Mouse (Mus musculus) liver, embryonic 14.5 days (tissue): Measurements from ENCODE around the gene Ppp6r1. TPM values are rescaled to one million over a fixed set of nuclear protein-coding genes. Genes with fewer than 3 reads are reported as not detected.
"Not testable (repeated sequence)": the region's sequence is repeated elsewhere in the genome, so short reads cannot be mapped to it uniquely, and the experiment has no call there.

Experiments
- ATAC-seq: fragments of 200-750 bp; cut with Nextera tagmentation; 2 replicates; pipeline ENCODE4 v1.8.0; 2017; ENCODE audit warnings: moderate number of reproducible peaks, mild to moderate bottlenecking, moderate library complexity; ENCODE audit not compliant: insufficient read depth
- DNase-seq, 3 experiments: peaks; one replicate each; pipeline ENCODE4 v3.0.0-alpha.2; 2012 to 2013; ENCODE audit warnings: low read depth in 3 of 3, low spot score in 3 of 3
- H3K27ac ChIP-seq: fragments of 300-500 bp; sonication (generic); 2 replicates; pipeline ENCODE4 v1.5.1; 2014; ENCODE audit warnings: moderate library complexity, mild to moderate bottlenecking, control low read depth, inconsistent platforms
- H3K27me3 ChIP-seq: fragments of 300-500 bp; sonication (generic); 2 replicates; pipeline ENCODE4 v1.6.1; 2014; ENCODE audit warnings: mild to moderate bottlenecking, low read length, moderate library complexity; ENCODE audit not compliant: control insufficient read depth, insufficient read depth
- H3K36me3 ChIP-seq: fragments of 300-500 bp; sonication (generic); replicated peaks from 2 replicates; pipeline ENCODE4 v1.6.1; 2014; ENCODE audit warnings: low read depth; ENCODE audit not compliant: control insufficient read depth, insufficient read depth
- H3K4me1 ChIP-seq, 2 experiments: fragments of 200-500 bp in 1 of 2; fragments of 300-500 bp in 1 of 2; sonication (generic) in 1 of 2; replicated peaks; 2 replicates each; pipeline ENCODE4 v1.6.1; 2012 to 2014; ENCODE audit warnings: antibody characterized with exemption in 1 of 2, inconsistent platforms in 1 of 2, low read length in 1 of 2; ENCODE audit not compliant: control insufficient read depth in 2 of 2, insufficient read depth in 2 of 2
- H3K4me2 ChIP-seq: fragments of 300-500 bp; sonication (generic); 2 replicates; pipeline ENCODE4 v1.6.1; 2014; ENCODE audit warnings: low read depth, mild to moderate bottlenecking, control low read depth, moderate library complexity
- H3K4me3 ChIP-seq, 2 experiments: fragments of 200-500 bp in 1 of 2; fragments of 300-500 bp in 1 of 2; sonication (generic) in 1 of 2; 2 replicates each; pipeline ENCODE4 v1.5.1; 2012 to 2014; ENCODE audit warnings: low read depth in 2 of 2, low read length in 2 of 2, mild to moderate bottlenecking in 2 of 2, control low read depth in 1 of 2, inconsistent platforms in 1 of 2, moderate library complexity in 1 of 2; ENCODE audit not compliant: insufficient read depth in 1 of 2
- H3K9ac ChIP-seq: fragments of 300-500 bp; sonication (generic); replicated peaks from 2 replicates; pipeline ENCODE4 v1.6.1; 2014; ENCODE audit warnings: mild to moderate bottlenecking, control low read depth, moderate library complexity
- H3K9me3 ChIP-seq: fragments of 300-500 bp; sonication (generic); 2 replicates; pipeline ENCODE4 v1.6.1; 2016; ENCODE audit warnings: low read length, mixed read lengths; ENCODE audit not compliant: control insufficient read depth
- CTCF ChIP-seq: IDR thresholded peaks from 2 replicates; pipeline ENCODE4 v1.5.1; 2016; ENCODE audit warnings: antibody characterized with exemption, low read depth, control low read depth
- EP300 ChIP-seq: IDR thresholded peaks from 2 replicates; pipeline ENCODE4 v1.6.1; 2016; ENCODE audit warnings: antibody characterized with exemption, low read depth
- WGBS: fragments of 180-500 bp; shearing (Covaris S2); extraction: QIAGEN DNeasy Blood & Tissue Kit; methylation state at CpG from one replicate; pipeline ENCODE4 v1.1.7; 2014; ENCODE audit not compliant: insufficient replicate concordance; 5-methylcytosine and 5-hydroxymethylcytosine counted together
- polyA plus RNA-seq, 2 experiments: library from polyadenylated mRNA; depleted of rRNA in 1 of 2; stranded (reverse) in 1 of 2; unstranded in 1 of 2; fragments of >200 nt; fragmentation: Nextera tagmentation in 1 of 2; extraction: Ambion mirVana in 1 of 2; gene quantifications; 2 replicates each; pipeline versions ENCODE4 v1.2.1 to v1.2.3; 2012 to 2014

Ppp6r1 gene
- polyA plus RNA-seq, 2 experiments: 4.3 to 33.6 TPM

DNA sequence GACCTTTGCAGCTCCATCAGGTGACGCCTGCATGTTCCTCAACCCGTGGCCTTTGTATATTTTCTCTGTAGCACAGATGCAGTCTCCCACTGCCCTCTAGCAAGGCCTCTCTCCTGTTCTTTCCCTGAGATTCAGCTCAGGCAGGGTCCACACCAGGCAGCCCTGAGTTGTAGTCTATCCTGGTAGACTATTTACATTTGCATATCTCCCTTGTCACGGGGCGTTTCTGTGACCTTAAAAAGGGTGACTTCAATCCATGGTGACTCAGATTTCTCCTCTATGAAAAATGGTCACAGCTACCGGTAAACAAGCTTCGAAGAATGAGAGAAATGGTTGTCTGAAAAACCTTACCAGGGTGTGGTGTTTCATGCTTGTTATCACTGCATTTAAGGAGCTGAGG is 54.9 kb downstream of the Ppp6r1 start, which contains the start of gene Ptprh:
TSS of gene Ptprh (minus strand) at position 169 of the 400 bp plus-strand sequence.
- no peak for ATAC-seq
- H3K4me3 ChIP-seq: no peak within 1 kb of the TSS
- TF ChIP-seq CTCF: no peak
- TF ChIP-seq EP300: no peak
- WGBS: 42% methylated on average over 6 of the region's 6 CpGs
- no peak within 1 kb of the TSS for H3K4me2 ChIP-seq
- H3K9me3 ChIP-seq: no peaks in the 10 kb centered on the region
- no peak within 1 kb of the TSS for H3K9ac ChIP-seq
- no peak within 1 kb of the TSS for H3K27ac ChIP-seq
- H3K36me3 ChIP-seq: no peaks in the 10 kb centered on the region
- H3K27me3 ChIP-seq: no peaks in the 10 kb centered on the region
- H3K4me1 ChIP-seq: 0 out of 4 replicates have a peak, but pooled peaks cover 0 to 7% of the 10 kb centered on the region in 2 experiments
- no peak for DNase-seq

GRCm38 (mm10) chr7:4602969-4603368 is 55.9 kb downstream of the Ppp6r1 start:
- H3K4me1 ChIP-seq: 0 out of 4 replicates have a peak, but pooled peaks cover 0 to 6% of the 10 kb centered on the region in 2 experiments
- H3K36me3 ChIP-seq: no peaks in the 10 kb centered on the region
- no peak overlapping the region for H3K9ac ChIP-seq
- no peaks in the 10 kb centered on the region for H3K27me3 ChIP-seq
- H3K4me3 ChIP-seq: no peak overlapping the region
- 67% methylated on average over 6 of the region's 6 CpGs for WGBS
- H3K9me3 ChIP-seq: no peaks in the 10 kb centered on the region
- no peak overlapping the region for H3K4me2 ChIP-seq
- no peak for TF ChIP-seq CTCF
- ATAC-seq (no peak), DNase-seq (no peak)
- H3K27ac ChIP-seq: no peak overlapping the region

DNA sequence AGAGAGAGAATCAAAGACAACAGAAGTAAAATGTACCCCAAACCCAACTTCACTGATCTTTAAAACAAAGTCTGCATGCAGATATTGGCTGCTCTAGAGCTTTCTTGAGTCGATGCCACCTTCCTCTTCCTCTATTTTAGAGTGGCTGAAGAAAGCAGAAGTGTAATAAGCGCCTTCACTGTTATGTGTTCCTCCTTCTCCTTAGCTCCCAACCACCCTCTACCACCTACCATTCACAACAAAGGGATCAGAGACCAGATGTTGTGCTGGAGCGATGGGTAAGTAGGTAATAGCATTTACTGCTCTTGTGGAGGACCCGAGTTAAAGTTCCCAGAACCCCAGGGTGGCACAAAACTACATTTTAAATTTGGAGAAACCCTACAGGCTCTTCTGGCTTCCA is 61.8 kb downstream of the Ppp6r1 start:
- ATAC-seq, DNase-seq, H3K9ac ChIP-seq, H3K36me3 ChIP-seq, H3K4me3 ChIP-seq, H3K4me2 ChIP-seq, H3K9me3 ChIP-seq, H3K4me1 ChIP-seq, H3K27me3 ChIP-seq, H3K27ac ChIP-seq: not testable (repeated sequence)
- WGBS: 35% methylated on average over 4 of the region's 4 CpGs

Other genes starting within 250 kb of the Ppp6r1 start
- gene Rdh13, start 213.4 kb downstream of the Ppp6r1 start, polyA plus RNA-seq (2012; rRNA removed): 3.1 and 4.0 TPM in 2 replicates
- gene Rdh13, start 213.4 kb downstream of the Ppp6r1 start, polyA plus RNA-seq (2014; fragmentation: Nextera tagmentation; extraction: Ambion mirVana): 5.2 and 5.6 TPM in 2 replicates
- 1.0 and 1.6 TPM in 2 replicates for gene Eps8l1, start 198.3 kb downstream of the Ppp6r1 start, polyA plus RNA-seq (2012; rRNA removed)
- 0.10 and 1.2 TPM in 2 replicates for gene Eps8l1, start 198.3 kb downstream of the Ppp6r1 start, polyA plus RNA-seq (2014; fragmentation: Nextera tagmentation; extraction: Ambion mirVana)
- gene Ppp1r12c, start 157.3 kb downstream of the Ppp6r1 start, polyA plus RNA-seq (2012; rRNA removed): 16.2 and 22.2 TPM in 2 replicates
- 15.6 and 22.2 TPM in 2 replicates for gene Ppp1r12c, start 157.3 kb downstream of the Ppp6r1 start, polyA plus RNA-seq (2014; fragmentation: Nextera tagmentation; extraction: Ambion mirVana)
- 2.0 and 4.0 TPM in 2 replicates for gene Tnnt1, start 142.6 kb downstream of the Ppp6r1 start, polyA plus RNA-seq (2012; rRNA removed)
- 2.6 and 3.3 TPM in 2 replicates for gene Tnnt1, start 142.6 kb downstream of the Ppp6r1 start, polyA plus RNA-seq (2014; fragmentation: Nextera tagmentation; extraction: Ambion mirVana)
- 0.30 and 0.35 TPM in 2 replicates for gene Tnni3, start 134.8 kb downstream of the Ppp6r1 start, polyA plus RNA-seq (2012; rRNA removed)
- 0.45 TPM in 1 of 2 replicates, not detected in the other for gene Tnni3, start 134.8 kb downstream of the Ppp6r1 start, polyA plus RNA-seq (2014; fragmentation: Nextera tagmentation; extraction: Ambion mirVana)
- 0.39 and 0.42 TPM in 2 replicates for gene Dnaaf3, start 126.6 kb downstream of the Ppp6r1 start, polyA plus RNA-seq (2012; rRNA removed)
- gene Dnaaf3, start 126.6 kb downstream of the Ppp6r1 start, polyA plus RNA-seq (2014; fragmentation: Nextera tagmentation; extraction: Ambion mirVana): 0.09 TPM in 1 of 2 replicates, not detected in the other
- 0.15 and 0.22 TPM in 2 replicates for gene Syt5, start 111.5 kb downstream of the Ppp6r1 start, polyA plus RNA-seq (2012; rRNA removed)
- 0.25 and 0.81 TPM in 2 replicates for gene Syt5, start 111.5 kb downstream of the Ppp6r1 start, polyA plus RNA-seq (2014; fragmentation: Nextera tagmentation; extraction: Ambion mirVana)
- not detected in 2 replicates for gene Ptprh, start 55.0 kb downstream of the Ppp6r1 start, polyA plus RNA-seq (2012; rRNA removed)
- gene Ptprh, start 55.0 kb downstream of the Ppp6r1 start, polyA plus RNA-seq (2014; fragmentation: Nextera tagmentation; extraction: Ambion mirVana): not detected in 2 replicates
- gene Tmem86b, start 27.6 kb downstream of the Ppp6r1 start, polyA plus RNA-seq (2012; rRNA removed): 36.4 and 51.0 TPM in 2 replicates
- gene Tmem86b, start 27.6 kb downstream of the Ppp6r1 start, polyA plus RNA-seq (2014; fragmentation: Nextera tagmentation; extraction: Ambion mirVana): 30.5 and 32.9 TPM in 2 replicates
- gene Hspbp1, start 26.0 kb upstream of the Ppp6r1 start, polyA plus RNA-seq (2012; rRNA removed): 28.2 and 38.5 TPM in 2 replicates
- gene Hspbp1, start 26.0 kb upstream of the Ppp6r1 start, polyA plus RNA-seq (2014; fragmentation: Nextera tagmentation; extraction: Ambion mirVana): 56.7 and 60.6 TPM in 2 replicates
- 0.39 and 0.54 TPM in 2 replicates for gene Brsk1, start 31.6 kb upstream of the Ppp6r1 start, polyA plus RNA-seq (2012; rRNA removed)
- gene Brsk1, start 31.6 kb upstream of the Ppp6r1 start, polyA plus RNA-seq (2014; fragmentation: Nextera tagmentation; extraction: Ambion mirVana): not detected in 2 replicates
- gene Tmem150b, start 66.2 kb upstream of the Ppp6r1 start, polyA plus RNA-seq (2012; rRNA removed): 0.31 TPM in 2 replicates
- gene Tmem150b, start 66.2 kb upstream of the Ppp6r1 start, polyA plus RNA-seq (2014; fragmentation: Nextera tagmentation; extraction: Ambion mirVana): 0.18 TPM in 1 of 2 replicates, not detected in the other
- gene Kmt5c, start 81.1 kb upstream of the Ppp6r1 start, polyA plus RNA-seq (2012; rRNA removed): 75.7 and 78.7 TPM in 2 replicates
- gene Kmt5c, start 81.1 kb upstream of the Ppp6r1 start, polyA plus RNA-seq (2014; fragmentation: Nextera tagmentation; extraction: Ambion mirVana): 37.8 and 44.7 TPM in 2 replicates
- 111 and 119 TPM in 2 replicates for gene Cox6b2, start 94.1 kb upstream of the Ppp6r1 start, polyA plus RNA-seq (2012; rRNA removed)
- gene Cox6b2, start 94.1 kb upstream of the Ppp6r1 start, polyA plus RNA-seq (2014; fragmentation: Nextera tagmentation; extraction: Ambion mirVana): 81.9 and 88.1 TPM in 2 replicates
- not detected in 2 replicates for gene Fam71e2, start 112.3 kb upstream of the Ppp6r1 start, polyA plus RNA-seq (2012; rRNA removed)
- not detected in 2 replicates for gene Fam71e2, start 112.3 kb upstream of the Ppp6r1 start, polyA plus RNA-seq (2014; fragmentation: Nextera tagmentation; extraction: Ambion mirVana)
- 0.03 and 0.09 TPM in 2 replicates for gene Il11, start 123.8 kb upstream of the Ppp6r1 start, polyA plus RNA-seq (2012; rRNA removed)
- gene Il11, start 123.8 kb upstream of the Ppp6r1 start, polyA plus RNA-seq (2014; fragmentation: Nextera tagmentation; extraction: Ambion mirVana): not detected in 2 replicates
- not detected in 2 replicates for gene Tmem190, start 123.9 kb upstream of the Ppp6r1 start, polyA plus RNA-seq (2012; rRNA removed)
- gene Tmem190, start 123.9 kb upstream of the Ppp6r1 start, polyA plus RNA-seq (2014; fragmentation: Nextera tagmentation; extraction: Ambion mirVana): not detected in 2 replicates
- gene Tmem238, start 130.6 kb upstream of the Ppp6r1 start, polyA plus RNA-seq (2012; rRNA removed): 7.5 and 8.2 TPM in 2 replicates
- 5.4 and 5.8 TPM in 2 replicates for gene Tmem238, start 130.6 kb upstream of the Ppp6r1 start, polyA plus RNA-seq (2014; fragmentation: Nextera tagmentation; extraction: Ambion mirVana)
- gene Rpl28, start 133.9 kb upstream of the Ppp6r1 start, polyA plus RNA-seq (2012; rRNA removed): 237 and 307 TPM in 2 replicates
- gene Rpl28, start 133.9 kb upstream of the Ppp6r1 start, polyA plus RNA-seq (2014; fragmentation: Nextera tagmentation; extraction: Ambion mirVana): 185 and 186 TPM in 2 replicates
- gene Ube2s, start 153.6 kb upstream of the Ppp6r1 start, polyA plus RNA-seq (2012; rRNA removed): 186 and 265 TPM in 2 replicates
- gene Ube2s, start 153.6 kb upstream of the Ppp6r1 start, polyA plus RNA-seq (2014; fragmentation: Nextera tagmentation; extraction: Ambion mirVana): 295 and 316 TPM in 2 replicates
- gene Shisa7, start 185.7 kb upstream of the Ppp6r1 start, polyA plus RNA-seq (2012; rRNA removed): 0.01 and 0.14 TPM in 2 replicates
- gene Shisa7, start 185.7 kb upstream of the Ppp6r1 start, polyA plus RNA-seq (2014; fragmentation: Nextera tagmentation; extraction: Ambion mirVana): not detected in 2 replicates
- gene Isoc2b, start 211.2 kb upstream of the Ppp6r1 start, polyA plus RNA-seq (2012; rRNA removed): 1.6 and 2.4 TPM in 2 replicates
- gene Isoc2b, start 211.2 kb upstream of the Ppp6r1 start, polyA plus RNA-seq (2014; fragmentation: Nextera tagmentation; extraction: Ambion mirVana): 2.8 and 3.8 TPM in 2 replicates
- 6.6 and 6.7 TPM in 2 replicates for gene Isoc2a, start 218.1 kb upstream of the Ppp6r1 start, polyA plus RNA-seq (2012; rRNA removed)
- 0.56 and 0.86 TPM in 2 replicates for gene Isoc2a, start 218.1 kb upstream of the Ppp6r1 start, polyA plus RNA-seq (2014; fragmentation: Nextera tagmentation; extraction: Ambion mirVana)
- gene Gm36210, start 247.5 kb upstream of the Ppp6r1 start, polyA plus RNA-seq (2012; rRNA removed): 0.02 TPM in 1 of 2 replicates, not detected in the other
- gene Gm36210, start 247.5 kb upstream of the Ppp6r1 start, polyA plus RNA-seq (2014; fragmentation: Nextera tagmentation; extraction: Ambion mirVana): not detected in 2 replicates